Mouse (Mus musculus) bone marrow, adult 2 months (tissue): ENCODE measurements around the gene Hist1h2br.
"Not testable (repeated sequence)": the region's sequence is repeated elsewhere in the genome, so short reads cannot be mapped to it uniquely, and the experiment has no call there.

ENCODE experiments used
- CTCF ChIP-seq: fragments of 200-500 bp; IDR thresholded peaks from 2 replicates; pipeline ENCODE4 v1.5.1; 2011; ENCODE audit warnings: low read length, control low read depth; ENCODE audit not compliant: control insufficient read depth, insufficient read depth
- POLR2A ChIP-seq: fragments of 200-500 bp; IDR thresholded peaks from 2 replicates; pipeline ENCODE4 v1.6.1; 2011; ENCODE audit warnings: low read depth, mild to moderate bottlenecking, control low read depth, low read length, borderline replicate concordance; ENCODE audit not compliant: control insufficient read depth

GRCm38 (mm10) chr13:21865503-21865902 lies 32.0 kb downstream of the Hist1h2br start:
- not testable (repeated sequence) for TF ChIP-seq POLR2A, CTCF
